Mouse (Mus musculus) brain, adult 10 weeks (tissue): ENCODE measurements around the gene Csnk1e. TPM values are rescaled to one million over a fixed set of nuclear protein-coding genes. Genes with fewer than 3 reads are reported as not detected.

Experiments used
- polyA plus RNA-seq: library from polyadenylated mRNA; stranded (reverse); fragments of 350-450 nt; fragmentation: Illumina TruSeq; extraction: RNeasy Lipid Tissue Mini Kit (QIAGEN cat#74804); gene quantifications from one replicate; pipeline ENCODE4 v1.2.3, GENCODE M21; 2015; ENCODE audit warnings: low read depth, low replicate concordance

The Csnk1e gene
- polyA plus RNA-seq, result 108 TPM

DNA sequence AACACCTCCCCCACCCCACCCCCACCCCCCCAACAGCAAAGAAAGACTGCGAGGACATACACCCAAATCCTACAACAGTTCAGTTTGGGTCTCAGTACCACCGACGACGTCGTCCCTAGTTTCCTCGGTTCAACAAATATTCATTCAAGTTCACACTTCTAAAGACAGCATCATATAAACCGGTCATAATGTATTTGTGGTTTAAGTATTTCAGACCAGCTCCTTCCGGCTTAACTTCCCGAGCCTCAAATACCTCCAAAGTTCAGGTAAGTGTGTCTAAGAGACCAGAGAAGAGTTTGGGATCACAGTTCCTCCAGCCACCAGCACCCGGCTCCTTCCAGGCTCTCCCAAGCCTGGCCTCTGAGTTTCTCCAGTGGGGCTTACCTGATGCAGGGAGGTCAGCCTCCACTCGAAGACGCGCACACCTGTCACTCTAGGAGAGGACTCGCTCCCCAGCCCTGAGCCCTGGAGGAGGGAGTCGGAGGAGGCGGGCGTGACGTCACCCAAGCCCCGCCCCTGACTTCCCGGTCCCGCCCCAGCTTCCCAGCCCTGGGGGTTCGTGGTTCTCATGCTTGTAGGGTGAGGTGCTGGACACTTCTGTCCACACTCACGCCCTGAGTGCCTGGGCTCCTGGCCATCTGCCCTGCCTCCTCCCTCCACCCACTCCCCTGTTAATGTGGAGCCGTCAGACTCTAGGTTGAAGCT, at the start of gene Csnk1e:
Gene Csnk1e (minus strand): TSS at position 461 of the 705 bp plus-strand sequence.

DNA sequence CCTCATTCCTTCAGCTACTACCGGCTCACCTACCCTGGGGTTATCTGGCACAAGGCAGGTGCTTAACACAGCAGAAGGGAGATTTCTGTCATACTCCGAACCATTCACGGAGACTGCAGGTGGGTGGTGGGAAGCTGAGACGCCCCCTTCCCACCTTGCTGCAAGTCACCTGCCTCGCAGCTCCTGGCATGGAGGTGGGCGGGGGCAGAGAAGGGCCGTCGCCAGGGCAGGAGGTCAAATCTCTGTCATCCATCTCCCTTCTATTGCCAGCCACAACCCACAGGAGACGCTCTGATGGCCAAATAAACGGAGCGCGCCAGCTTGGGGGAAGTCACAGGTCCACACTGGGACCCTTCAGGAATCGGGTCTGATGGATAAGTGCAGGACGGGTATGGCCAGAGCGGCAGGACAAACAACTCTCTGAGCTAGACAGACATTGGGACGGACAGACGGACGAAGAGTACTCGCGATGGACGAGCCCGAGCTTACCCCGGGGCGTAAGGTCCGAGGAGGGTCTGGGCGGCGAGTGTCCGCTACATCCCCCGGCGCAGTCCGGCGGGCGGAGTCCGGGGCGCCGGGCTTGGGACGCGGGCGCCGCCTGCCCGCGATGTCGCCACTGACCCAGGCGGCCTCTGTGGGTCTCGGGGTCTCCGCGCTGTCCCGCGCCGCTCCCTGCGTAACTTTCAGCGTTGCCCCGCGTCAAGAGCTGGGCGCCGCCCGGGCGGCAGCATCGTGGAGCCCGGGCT, 49.5 kb upstream of the Csnk1e start, which contains the start of gene Kcnj4:
Gene Kcnj4 (minus strand): TSS at position 535 of the 746 bp plus-strand sequence.

DNA sequence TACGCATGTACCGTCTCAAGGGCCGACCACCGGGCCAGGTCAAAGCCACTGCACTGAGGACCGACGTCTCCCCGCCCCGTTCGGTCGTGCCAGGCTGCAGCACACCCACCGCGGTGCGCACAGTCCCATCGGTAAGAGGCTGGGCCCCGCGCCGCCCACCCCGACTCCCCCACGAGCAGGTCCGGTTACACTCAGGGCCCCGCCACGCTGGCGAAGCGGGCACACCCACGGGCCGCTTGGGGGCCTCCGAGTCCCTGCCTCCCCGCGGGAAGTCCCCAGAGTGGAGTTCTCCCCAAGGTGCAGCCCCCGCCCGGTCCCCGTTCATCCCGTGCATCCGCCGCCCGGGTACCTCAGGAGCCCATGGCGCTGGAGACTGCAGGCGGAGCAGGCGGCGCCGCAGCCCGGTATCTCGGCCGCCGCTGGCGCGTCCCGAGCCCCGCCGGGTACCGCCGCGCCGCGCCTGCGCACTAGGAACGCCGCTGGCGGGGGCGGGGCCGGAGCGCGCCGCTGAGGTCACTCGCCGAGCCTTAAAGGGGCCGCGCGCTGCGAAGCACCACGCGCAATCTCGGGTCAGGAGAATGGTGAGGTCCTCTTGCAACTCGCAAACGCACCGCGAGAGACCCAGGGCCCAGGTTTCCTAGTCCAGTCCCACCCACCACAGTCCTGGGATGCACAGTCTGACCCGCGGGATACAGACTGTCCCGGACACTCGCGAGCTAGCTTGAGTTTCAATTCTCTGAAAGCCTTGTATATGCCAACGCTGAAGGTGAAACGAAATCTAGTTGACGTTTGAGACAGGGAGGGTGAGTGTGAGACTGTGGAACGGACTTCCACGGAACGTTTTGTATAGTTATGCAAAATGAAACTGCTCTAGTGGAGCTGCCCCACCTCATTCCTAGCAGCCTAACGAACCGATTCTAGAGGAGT, 52.3 kb downstream of the Csnk1e start, which contains the start of gene Tmem184b:
Gene Tmem184b (minus strand): TSS at position 734 of the 927 bp plus-strand sequence.

Other genes starting within 250 kb of the Csnk1e start
- gene Pick1, start 226.4 kb downstream of the Csnk1e start, polyA plus RNA-seq, result 55.9 TPM
- not detected for gene Gm49486, start 226.2 kb downstream of the Csnk1e start, polyA plus RNA-seq
- gene Slc16a8, start 200.8 kb downstream of the Csnk1e start, polyA plus RNA-seq, result 1.1 TPM
- gene Baiap2l2, start 170.0 kb downstream of the Csnk1e start, polyA plus RNA-seq, result 3.3 TPM
- 15.4 TPM for gene Pla2g6, start 127.2 kb downstream of the Csnk1e start, polyA plus RNA-seq
- 1.1 TPM for gene Maff, start 108.9 kb downstream of the Csnk1e start, polyA plus RNA-seq
- gene Tmem184b, start 52.0 kb downstream of the Csnk1e start, polyA plus RNA-seq, result 52.5 TPM
- gene Kcnj4, start 49.7 kb upstream of the Csnk1e start, polyA plus RNA-seq, result 90.4 TPM
- 2.2 TPM for gene Kdelr3, start 60.8 kb upstream of the Csnk1e start, polyA plus RNA-seq
- gene Ddx17, start 91.2 kb upstream of the Csnk1e start, polyA plus RNA-seq, result 250 TPM
- 1.7 TPM for gene Dmc1, start 149.5 kb upstream of the Csnk1e start, polyA plus RNA-seq
- gene Fam227a, start 203.4 kb upstream of the Csnk1e start, polyA plus RNA-seq, result 9.6 TPM
- gene Cby1, start 203.6 kb upstream of the Csnk1e start, polyA plus RNA-seq, result 78.2 TPM
- 171 TPM for gene Tomm22, start 215.3 kb upstream of the Csnk1e start, polyA plus RNA-seq
- gene Josd1, start 232.4 kb upstream of the Csnk1e start, polyA plus RNA-seq, result 63.9 TPM
- gene Gtpbp1, start 235.3 kb upstream of the Csnk1e start, polyA plus RNA-seq, result 36.9 TPM